Mouse (Mus musculus): ENCODE measurements around the gene Hsf5. TPM values are rescaled to one million over a fixed set of nuclear protein-coding genes. Genes with fewer than 3 reads are reported as not detected.

Gene Hsf5
- polyA plus RNA-seq, 1 experiment from 2014 or later = 0.35 TPM

- WGBS = 0% methylated on average over 8 of the region's 8 CpGs
- peak; percentile 86 for ATAC-seq (ENCODE audit: insufficient number of reproducible peaks, low FRiP score, low TSS enrichment, low read depth)
- H3K27ac ChIP-seq (replicated peaks) = peak within 1 kb of the TSS; percentile 48
- H3K4me1 ChIP-seq = no peaks in the 10 kb centered on the region
- peak within 1 kb of the TSS; percentile 49 for H3K4me3 ChIP-seq (replicated peaks)
- H3K36me3 ChIP-seq = no peaks in the 10 kb centered on the region
- H3K27me3 ChIP-seq = no peaks in the 10 kb centered on the region; the same call in 1 of the 2 replicates
- no peaks in the 10 kb centered on the region for H3K9me3 ChIP-seq (replicated peaks)
- peak within 1 kb of the TSS; percentile 61 for H3K4me2 ChIP-seq (replicated peaks)
- H3K9ac ChIP-seq = peak within 1 kb of the TSS; percentile 39
Observed at GRCm38 (mm10) chr11:87662407-87662806, 45.4 kb downstream of the Hsf5 start, which contains the start of gene Rnf43. Gene Rnf43 (plus strand): TSS chr11:87662722.

DNA sequence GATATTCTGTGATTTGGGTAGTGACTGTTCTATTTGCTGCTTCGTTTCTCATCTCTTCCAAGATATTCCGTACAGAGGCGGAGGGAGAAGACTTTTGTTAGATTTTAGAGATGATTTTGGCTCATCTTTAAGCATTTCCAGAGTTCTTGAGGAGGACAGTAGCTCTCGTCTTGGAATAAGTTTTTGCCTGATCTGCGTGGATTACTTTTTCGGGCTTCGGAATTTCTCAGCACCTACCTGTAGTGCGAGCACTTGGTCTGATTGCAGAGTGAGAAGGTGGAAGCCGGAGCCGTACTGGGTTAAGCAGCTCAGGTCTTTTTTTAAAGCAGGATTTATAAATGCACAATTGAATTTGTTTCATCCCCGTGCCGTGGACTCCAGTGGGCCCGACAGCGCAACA is 45.9 kb downstream of the Hsf5 start:
- 8% methylated on average over 14 of the region's 14 CpGs for WGBS
- peak overlapping the region; percentile 39 for H3K9ac ChIP-seq
- H3K27ac ChIP-seq (replicated peaks) = peak overlapping the region; percentile 48

GRCm38 (mm10) chr11:87663948-87664347 is 47.0 kb downstream of the Hsf5 start:
- ATAC-seq (ENCODE audit: insufficient number of reproducible peaks, low FRiP score, low TSS enrichment, low read depth) = no peak
- Histone ChIP-seq H3K9me3 (replicated peaks) (no peaks in the 10 kb centered on the region), H3K27me3 (no peaks in the 10 kb centered on the region; the same call in 1 of the 2 replicates), H3K4me1 (no peaks in the 10 kb centered on the region), H3K9ac (no peak overlapping the region), H3K4me3 (replicated peaks) (peak overlapping the region; percentile 49), H3K27ac (replicated peaks) (no peak overlapping the region), H3K4me2 (replicated peaks) (peak overlapping the region; percentile 33), H3K36me3 (no peaks in the 10 kb centered on the region)
- 53% methylated on average over 6 of the region's 6 CpGs for WGBS

More for the DNA sequence above, 45.9 kb downstream of the Hsf5 start:
- H3K36me3 ChIP-seq = no peaks in the 10 kb centered on the region
- peak overlapping the region; percentile 49 for H3K4me3 ChIP-seq (replicated peaks)
- ATAC-seq (ENCODE audit: insufficient number of reproducible peaks, low FRiP score, low TSS enrichment, low read depth) = no peak
- no peaks in the 10 kb centered on the region; the same call in 1 of the 2 replicates for H3K27me3 ChIP-seq
- no peaks in the 10 kb centered on the region for H3K9me3 ChIP-seq (replicated peaks)
- no peaks in the 10 kb centered on the region for H3K4me1 ChIP-seq
- peak overlapping the region; percentile 61 for H3K4me2 ChIP-seq (replicated peaks)

DNA sequence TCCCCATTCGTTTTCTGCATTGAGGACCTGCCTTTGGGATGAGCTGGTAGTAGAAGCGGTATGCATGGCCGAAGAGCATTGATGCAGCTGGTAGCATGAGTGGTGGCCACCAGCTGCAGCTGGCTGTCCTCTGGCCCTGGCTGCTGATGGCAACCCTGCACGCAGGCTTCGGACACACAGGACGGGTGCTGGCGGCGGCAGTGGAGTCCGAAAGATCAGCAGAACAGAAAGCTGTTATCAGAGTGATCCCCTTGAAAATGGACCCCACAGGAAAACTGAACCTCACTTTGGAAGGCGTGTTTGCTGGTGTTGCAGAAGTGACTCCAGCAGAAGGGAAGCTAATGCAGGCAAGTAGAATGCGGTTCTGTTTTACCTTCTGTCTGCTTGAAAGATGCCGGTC is 47.6 kb downstream of the Hsf5 start:
- 61% methylated on average over 12 of the region's 12 CpGs for WGBS
- peak overlapping the region; percentile 33 for H3K4me2 ChIP-seq (replicated peaks)

DNA sequence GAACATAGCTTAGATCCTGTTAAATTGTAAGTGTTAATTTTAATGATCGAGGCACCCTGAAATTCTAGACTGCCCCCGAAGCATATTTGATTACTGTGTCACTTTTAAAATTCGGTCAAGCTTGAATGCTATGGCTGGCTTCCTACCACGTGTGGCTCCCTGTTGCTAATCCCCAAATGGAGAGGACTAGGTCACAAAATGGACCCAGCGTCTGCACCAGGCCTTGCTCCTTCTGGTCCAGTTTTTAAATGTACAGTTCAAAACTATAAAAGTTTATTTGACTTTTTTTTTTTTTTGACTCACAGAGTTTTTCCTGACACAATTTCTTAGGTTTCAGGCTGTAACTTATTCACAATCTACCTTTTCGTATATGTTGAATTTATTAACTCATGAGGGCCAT is 48.3 kb downstream of the Hsf5 start:
- H3K4me1 ChIP-seq = no peaks in the 10 kb centered on the region
- H3K9ac ChIP-seq = no peak overlapping the region
- no peak for ATAC-seq (ENCODE audit: insufficient number of reproducible peaks, low FRiP score, low TSS enrichment, low read depth)
- H3K9me3 ChIP-seq (replicated peaks) = no peaks in the 10 kb centered on the region
- 56% methylated on average over 6 of the region's 6 CpGs for WGBS
- H3K4me3 ChIP-seq (replicated peaks) = peak overlapping the region; percentile 21
- H3K27me3 ChIP-seq = no peaks in the 10 kb centered on the region; the same call in 1 of the 2 replicates
- peak overlapping the region; percentile 13; the same call in 1 of the 2 replicates for H3K4me2 ChIP-seq (replicated peaks)
- no peaks in the 10 kb centered on the region for H3K36me3 ChIP-seq
- no peak overlapping the region for H3K27ac ChIP-seq (replicated peaks)

More for the DNA sequence above, 47.6 kb downstream of the Hsf5 start:
- peak overlapping the region; percentile 49 for H3K4me3 ChIP-seq (replicated peaks)
- H3K36me3 ChIP-seq = no peaks in the 10 kb centered on the region
- ATAC-seq (ENCODE audit: insufficient number of reproducible peaks, low FRiP score, low TSS enrichment, low read depth) = no peak
- H3K4me1 ChIP-seq = no peaks in the 10 kb centered on the region
- H3K27ac ChIP-seq (replicated peaks) = no peak overlapping the region
- H3K9me3 ChIP-seq (replicated peaks) = no peaks in the 10 kb centered on the region
- no peak overlapping the region for H3K9ac ChIP-seq
- H3K27me3 ChIP-seq = no peaks in the 10 kb centered on the region; the same call in 1 of the 2 replicates

DNA sequence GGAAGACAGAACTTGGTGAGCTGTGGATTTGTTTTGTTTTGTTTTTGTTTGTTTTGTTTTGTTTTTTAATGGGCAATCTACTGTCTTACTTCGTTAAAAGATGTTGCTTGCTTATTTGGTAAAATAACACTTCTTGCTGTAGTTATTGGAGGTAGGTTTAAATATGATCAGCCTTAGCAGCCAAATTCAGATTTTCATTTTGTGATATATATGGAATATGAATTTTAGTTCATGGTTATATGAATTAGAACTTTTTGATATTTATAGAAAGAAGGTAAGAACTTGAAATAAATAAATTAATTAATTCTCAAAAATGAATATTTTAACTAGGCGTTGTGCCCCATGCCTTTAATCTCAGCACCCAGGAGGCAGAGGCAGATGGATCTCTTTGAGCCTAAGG is 48.7 kb downstream of the Hsf5 start:
- H3K4me3 ChIP-seq (replicated peaks) = peak overlapping the region; percentile 21
- 63% methylated on average over 2 of the region's 2 CpGs for WGBS
- H3K9ac ChIP-seq = no peak overlapping the region

DNA sequence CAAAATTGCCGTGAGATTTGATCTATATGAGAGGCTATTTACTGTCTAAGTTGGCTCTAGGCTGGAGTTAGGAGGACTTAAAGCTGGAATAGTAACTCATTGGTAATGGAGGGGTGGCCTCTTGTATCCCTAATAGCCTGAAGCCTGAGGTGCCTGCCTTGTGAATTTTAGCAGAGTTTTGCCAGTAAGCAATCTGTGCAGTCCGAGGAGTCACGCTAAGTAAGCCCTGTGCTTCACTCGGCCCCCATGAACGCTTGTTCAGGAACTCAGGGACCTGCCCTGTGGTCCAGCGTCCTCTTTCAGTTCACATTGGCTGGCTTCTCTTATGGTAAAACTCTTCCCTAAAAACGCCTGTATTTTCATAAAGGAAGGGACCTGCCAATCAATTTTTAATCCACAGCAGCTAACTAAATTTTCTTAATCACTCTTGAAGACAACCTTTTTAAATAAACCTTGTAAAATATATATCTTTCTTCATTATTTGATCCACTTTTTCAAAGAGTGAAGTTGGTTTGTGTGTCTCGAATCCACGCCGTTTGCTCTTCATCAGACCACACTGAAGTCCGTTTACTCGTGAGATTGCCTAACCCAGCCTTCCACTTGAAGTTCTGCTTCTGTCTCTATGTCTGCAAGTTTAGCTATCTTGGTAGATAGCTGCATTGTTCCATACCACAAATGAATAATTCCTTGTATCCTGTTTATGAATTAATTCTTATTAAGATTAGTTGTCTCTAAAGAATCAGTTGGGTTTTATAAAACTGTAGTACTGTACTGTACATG is 49.5 kb downstream of the Hsf5 start:
- peak overlapping the region; percentile 13 for H3K4me2 ChIP-seq (replicated peaks)
- no peak overlapping the region for H3K9ac ChIP-seq
- H3K9me3 ChIP-seq (replicated peaks) = no peaks in the 10 kb centered on the region
- H3K27ac ChIP-seq (replicated peaks) = no peak overlapping the region
- H3K27me3 ChIP-seq = no peaks in the 10 kb centered on the region; the same call in 1 of the 2 replicates
- H3K4me3 ChIP-seq (replicated peaks) = peak overlapping the region; percentile 19
- H3K4me1 ChIP-seq = no peaks in the 10 kb centered on the region
- WGBS = 56% methylated on average over 12 of the region's 12 CpGs
- no peak for ATAC-seq (ENCODE audit: insufficient number of reproducible peaks, low FRiP score, low TSS enrichment, low read depth)
- no peaks in the 10 kb centered on the region for H3K36me3 ChIP-seq

More for the DNA sequence above, 48.7 kb downstream of the Hsf5 start:
- Histone ChIP-seq H3K36me3 (no peaks in the 10 kb centered on the region), H3K9me3 (replicated peaks) (no peaks in the 10 kb centered on the region), H3K4me1 (no peaks in the 10 kb centered on the region), H3K27me3 (no peaks in the 10 kb centered on the region; the same call in 1 of the 2 replicates), H3K4me2 (replicated peaks) (peak overlapping the region; percentile 13), H3K27ac (replicated peaks) (no peak overlapping the region)
- no peak for ATAC-seq (ENCODE audit: insufficient number of reproducible peaks, low FRiP score, low TSS enrichment, low read depth)

DNA sequence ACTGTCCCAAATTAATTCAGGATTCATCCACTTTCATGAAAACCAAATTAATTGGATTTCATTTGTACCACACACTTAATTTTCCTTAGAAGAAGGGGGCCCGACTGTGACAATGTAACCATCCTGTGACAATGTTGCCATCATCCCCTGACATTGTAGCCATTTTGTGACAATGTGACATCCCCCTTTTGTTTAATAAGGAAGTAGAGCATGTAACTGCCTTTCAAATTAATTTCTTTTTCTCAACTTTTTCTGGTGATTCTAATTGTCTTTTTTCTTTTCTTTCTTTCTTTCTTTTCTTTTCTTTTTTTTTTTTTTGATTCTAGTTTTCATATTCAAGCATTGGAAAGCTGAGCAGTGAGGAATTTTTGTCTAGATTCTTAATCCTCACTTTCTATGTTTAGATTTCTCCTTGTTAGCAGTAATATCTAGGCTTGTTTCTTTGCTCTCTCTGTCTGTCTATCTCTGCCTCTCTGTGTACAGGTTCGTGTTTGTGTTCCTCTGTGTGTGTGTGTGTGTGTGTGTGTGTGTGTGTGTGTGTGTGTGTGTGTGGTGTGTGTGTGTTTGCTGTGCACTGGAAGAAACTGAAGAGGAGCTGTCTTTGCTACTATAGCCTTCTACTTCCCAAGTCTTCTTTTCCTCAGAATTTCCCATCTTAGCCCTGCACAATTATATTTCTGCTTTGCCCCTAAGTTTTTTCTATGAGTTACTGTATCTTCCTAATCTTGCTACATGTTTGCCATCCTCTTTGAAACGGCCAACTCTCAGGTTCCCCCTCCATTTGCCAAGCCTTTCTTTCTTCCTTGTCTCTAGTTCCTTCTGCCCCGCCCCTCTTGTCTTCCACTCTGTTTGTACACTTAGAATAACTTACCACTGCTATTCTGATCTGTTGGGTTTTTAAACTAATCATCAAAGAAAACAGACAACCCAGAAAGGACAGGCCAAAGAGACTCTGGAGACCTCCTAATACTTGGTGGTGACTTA is 50.4 kb downstream of the Hsf5 start:
- no peaks in the 10 kb centered on the region; the same call in 1 of the 2 replicates for H3K27me3 ChIP-seq
- no peak overlapping the region for H3K4me3 ChIP-seq (replicated peaks)
- H3K9ac ChIP-seq = no peak overlapping the region
- no peak overlapping the region for H3K27ac ChIP-seq (replicated peaks)
- 51% methylated on average over 4 of the region's 4 CpGs for WGBS
- H3K4me2 ChIP-seq (replicated peaks) = no peak overlapping the region
- H3K36me3 ChIP-seq = no peaks in the 10 kb centered on the region
- no peak for ATAC-seq (ENCODE audit: insufficient number of reproducible peaks, low FRiP score, low TSS enrichment, low read depth)
- no peaks in the 10 kb centered on the region for H3K9me3 ChIP-seq (replicated peaks)
- H3K4me1 ChIP-seq = no peaks in the 10 kb centered on the region

DNA sequence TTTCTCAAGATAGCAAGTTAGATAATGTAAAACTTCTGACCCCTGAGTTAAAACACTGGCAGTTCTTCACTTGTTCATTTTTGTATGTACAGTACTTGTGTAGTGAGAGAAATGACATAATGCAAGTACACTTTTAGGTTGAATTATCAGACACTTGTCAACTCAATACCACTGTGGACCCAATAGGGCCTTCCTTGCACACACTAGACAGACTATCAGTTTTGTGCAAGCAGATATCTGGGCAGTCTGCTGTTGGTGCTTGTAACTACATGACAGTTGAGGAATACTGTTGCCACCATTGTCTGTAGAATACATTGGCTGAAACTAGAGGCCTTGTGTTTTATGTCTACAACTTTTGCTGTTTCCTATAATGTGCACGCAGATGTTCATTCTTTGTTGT is 56.3 kb downstream of the Hsf5 start:
- no peaks in the 10 kb centered on the region for H3K36me3 ChIP-seq
- H3K4me1 ChIP-seq = no peaks in the 10 kb centered on the region
- H3K4me2 ChIP-seq (replicated peaks) = no peak overlapping the region
- WGBS = 98% methylated on average over 1 of the region's 1 CpGs
- no peak overlapping the region for H3K27ac ChIP-seq (replicated peaks)
- no peak for ATAC-seq (ENCODE audit: insufficient number of reproducible peaks, low FRiP score, low TSS enrichment, low read depth)
- no peaks in the 10 kb centered on the region for H3K27me3 ChIP-seq
- no peaks in the 10 kb centered on the region for H3K9me3 ChIP-seq (replicated peaks)
- no peak overlapping the region for H3K4me3 ChIP-seq (replicated peaks)
- no peak overlapping the region for H3K9ac ChIP-seq

- ATAC-seq (ENCODE audit: insufficient number of reproducible peaks, low FRiP score, low TSS enrichment, low read depth) = no peak
- H3K9me3 ChIP-seq (replicated peaks) = no peaks in the 10 kb centered on the region
- no peak overlapping the region for H3K9ac ChIP-seq
- H3K27me3 ChIP-seq = no peaks in the 10 kb centered on the region
- no peaks in the 10 kb centered on the region for H3K36me3 ChIP-seq
- no peaks in the 10 kb centered on the region for H3K4me1 ChIP-seq
- H3K27ac ChIP-seq (replicated peaks) = no peak overlapping the region
- H3K4me2 ChIP-seq (replicated peaks) = no peak overlapping the region
- WGBS = 78% methylated on average over 6 of the region's 6 CpGs
- no peak overlapping the region for H3K4me3 ChIP-seq (replicated peaks)
Observed at GRCm38 (mm10) chr11:87675606-87676005, 58.6 kb downstream of the Hsf5 start.

DNA sequence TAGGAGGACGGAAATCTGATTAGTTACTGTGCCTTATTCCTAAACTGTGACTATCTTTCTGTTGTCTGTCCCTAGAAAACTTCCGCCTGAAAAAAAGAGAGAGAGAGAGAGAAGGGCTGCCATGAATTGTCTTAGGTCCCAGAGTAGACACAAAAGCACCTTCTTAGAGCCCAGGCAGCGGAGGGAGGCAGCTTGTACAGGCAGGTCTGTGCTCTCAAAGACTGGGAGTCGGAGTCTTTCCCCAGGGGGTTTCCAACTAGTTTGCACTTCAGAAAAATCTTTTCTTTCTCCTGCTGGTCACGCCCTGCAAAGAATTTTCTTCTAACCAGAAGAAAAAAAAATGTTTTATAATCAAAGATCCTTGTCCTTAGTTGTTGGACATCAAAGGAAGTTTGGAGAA is 60.8 kb downstream of the Hsf5 start:
- Histone ChIP-seq H3K4me2 (replicated peaks) (no peak overlapping the region), H3K27ac (replicated peaks) (peak overlapping the region; percentile 52), H3K4me3 (replicated peaks) (no peak overlapping the region), H3K36me3 (no peaks in the 10 kb centered on the region), H3K4me1 (0 out of 2 replicates have a peak, but pooled peaks cover 3% of the 10 kb centered on the region), H3K9me3 (replicated peaks) (no peaks in the 10 kb centered on the region), H3K9ac (no peak overlapping the region), H3K27me3 (no peaks in the 10 kb centered on the region)
- no peak for ATAC-seq (ENCODE audit: insufficient number of reproducible peaks, low FRiP score, low TSS enrichment, low read depth)
- 25% methylated on average over 5 of the region's 5 CpGs for WGBS

Data from embryonic facial prominence, embryonic 15.5 days (tissue).